In genomic region chr2:118307561-118307960, GRCm38 (mm10) we compare ENCODE assay signal across 11 mouse cellular contexts. TPM values are rescaled to one million over a fixed set of nuclear protein-coding genes. Genes with fewer than 3 reads are reported as not detected.
DNase-seq lines count a peak whose midpoint lies in the region; ATAC-seq and TF ChIP-seq lines count a peak whose summit lies in the region.
"Had no signal": no experiment of that assay in that cellular context is flagged by ENCODE, and none has a peak within 500 bp of the region (broad histone marks: within the 10 kb centered on the region; RNA-seq: fewer than 3 reads in every experiment).

No protein-coding gene starts in this region.

- ATAC-seq in forebrain, embryonic 13.5 days: peak; percentile 57; the same call in 1 of the 2 replicates

- H3K4me3 ChIP-seq in forebrain, embryonic 13.5 days: no peak overlapping the region
- H3K4me3 ChIP-seq in forebrain, embryonic 10.5 days: no peak overlapping the region
- H3K4me3 ChIP-seq in gastrocnemius, adult 2 months: no peak overlapping the region
- H3K4me3 ChIP-seq: neural tube, embryonic 12.5 days had no signal

- H3K27ac ChIP-seq in forebrain, embryonic 13.5 days: no peak overlapping the region
- H3K27ac ChIP-seq in forebrain, embryonic 10.5 days: no peak overlapping the region
- no peak overlapping the region for H3K27ac ChIP-seq in gastrocnemius, adult 2 months
- H3K27ac ChIP-seq: neural tube, embryonic 12.5 days had no signal

- TF ChIP-seq CTCF in gastrocnemius, adult 2 months (IDR thresholded peaks at IDR 0.05): no peak

- H3K27me3 ChIP-seq in forebrain, embryonic 13.5 days: no peaks in the 10 kb centered on the region
- no peaks in the 10 kb centered on the region for H3K27me3 ChIP-seq in forebrain, embryonic 10.5 days (ENCODE audit: poor library complexity, severe bottlenecking)
- H3K27me3 ChIP-seq: neural tube, embryonic 12.5 days had no signal

- H3K4me1 ChIP-seq in forebrain, embryonic 13.5 days: no peaks in the 10 kb centered on the region
- no peaks in the 10 kb centered on the region for H3K4me1 ChIP-seq in forebrain, embryonic 10.5 days
- H3K4me1 ChIP-seq: neural tube, embryonic 12.5 days had no signal

- no peaks in the 10 kb centered on the region for H3K9me3 ChIP-seq in forebrain, embryonic 13.5 days (replicated peaks)
- no peaks in the 10 kb centered on the region for H3K9me3 ChIP-seq in forebrain, embryonic 10.5 days
- H3K9me3 ChIP-seq: neural tube, embryonic 12.5 days had no signal

- H3K9ac ChIP-seq in forebrain, embryonic 13.5 days: no peak overlapping the region
- H3K9ac ChIP-seq: neural tube, embryonic 12.5 days had no signal

- intact Hi-C loops in heart, postnatal 25 days (cut with DNase I): no loop called here
- intact Hi-C loops in gastrocnemius, adult 2 months (cut with DNase I): no loop called here

- H3K4me2 ChIP-seq in forebrain, embryonic 13.5 days: no peak overlapping the region
- H3K4me2 ChIP-seq: neural tube, embryonic 12.5 days had no signal

- DNase-seq in forebrain, embryonic 10.5 days (ENCODE audit: extremely low spot score, low spot score): no peak
- peak; percentile 13 for DNase-seq in right cerebral cortex, adult 18-20 months
- no peak for DNase-seq in right cerebral cortex, postnatal 14 days
- DNase-seq in layer of hippocampus, postnatal 36 days: peak; percentile 23 to 38
- peak; percentile 31 for DNase-seq in telencephalon, adult 2 months (ENCODE audit: low read depth, low spot score)
- DNase-seq in heart, postnatal 25 days (ENCODE audit: low spot score): no peak
- no peak for DNase-seq in gastrocnemius, adult 2 months
- DNase-seq: embryo, embryonic 11 days had no signal

- 75% methylated on average over 8 of the region's 8 CpGs for WGBS in forebrain, embryonic 13.5 days
- 86% methylated on average over 8 of the region's 8 CpGs for WGBS in forebrain, embryonic 10.5 days

- no peaks in the 10 kb centered on the region for H3K36me3 ChIP-seq in forebrain, embryonic 13.5 days (ENCODE audit: poor library complexity, severe bottlenecking)
- no peaks in the 10 kb centered on the region for H3K36me3 ChIP-seq in forebrain, embryonic 10.5 days (replicated peaks)
- H3K36me3 ChIP-seq: neural tube, embryonic 12.5 days had no signal

RNA-seq across cellular contexts. Expression of gene Fsip1, which starts 50.8 kb away (rescaled TPM):
- 3.6 and 3.7 TPM in 2 replicates for polyA plus RNA-seq in forebrain, embryonic 13.5 days (2015; fragmentation: Nextera tagmentation; extraction: Ambion mirVana)
- 2.4 and 2.5 TPM in 2 replicates for polyA plus RNA-seq in forebrain, embryonic 10.5 days (2016; fragmentation: Nextera tagmentation; extraction: Ambion mirVana)
- under 1 TPM; 0.52 to 0.88 TPM for total RNA-seq in layer of hippocampus, postnatal 36 days (2021)
- total RNA-seq in heart, postnatal 25 days (2021): not detected
- total RNA-seq in gastrocnemius, adult 2 months (2021): not detected
- polyA plus RNA-seq: large intestine, adult 2 months had no signal

Comparison
In these comparisons a context has a peak if more than half of its experiments do, and no peak if none do; other contexts are left out.
1. DNase-seq: peak in right cerebral cortex, adult 18-20 months (single experiment), layer of hippocampus, postnatal 36 days (2 of 2) and telencephalon, adult 2 months (single experiment); none in forebrain, embryonic 10.5 days (single experiment), right cerebral cortex, postnatal 14 days (single experiment), heart, postnatal 25 days (single experiment) and gastrocnemius, adult 2 months (single experiment).